11 mouse cellular contexts compared by ENCODE assay signal in genomic region chr16:9535196-9535595, GRCm38 (mm10).
"Had no signal": no experiment of that assay in that cellular context is flagged by ENCODE, and none has a peak within 500 bp of the region (broad histone marks: within the 10 kb centered on the region; RNA-seq: fewer than 3 reads in every experiment).

No protein-coding gene starts in this region.

- DNase-seq: lung, adult 2 months; lung, postnatal 4 days; midbrain, embryonic 14.5 days; retina, postnatal 1 day; right cerebral cortex, adult 18-20 months; right cerebral cortex, postnatal 25 days; right cerebral cortex, postnatal 4 days; spleen, adult 18-20 months; thymus, adult 18-20 months; thymus, postnatal 14 days; thymus, postnatal 36 days had no signal
